Mouse (Mus musculus) megakaryocyte progenitor cell, adult 5-6 weeks (primary cell): Measurements from ENCODE around the gene Nsmce1. TPM values are rescaled to one million over a fixed set of nuclear protein-coding genes. Genes with fewer than 3 reads are reported as not detected.

Source experiments
- ATAC-seq: replicated peaks from 2 replicates; pipeline ENCODE4 v1.8.0; 2016; ENCODE audit warnings: mild to moderate bottlenecking, moderate TSS enrichment, inconsistent platforms; ENCODE audit not compliant: poor library complexity
- total RNA-seq, 2 experiments: library from RNA; stranded (forward) in 1 of 2; stranded (reverse) in 1 of 2; fragments of 157-497, 149-512 nt in 1 of 2; fragments of 200-1000 nt in 1 of 2; gene quantifications; 2 replicates each; pipeline versions ENCODE4 v1.2.3 to v1.2.4; 2015 to 2017

Nsmce1 gene
- total RNA-seq (2015) (76.9 and 80.9 TPM in 2 replicates), total RNA-seq (2017) (71.8 and 77.2 TPM in 2 replicates)

DNA sequence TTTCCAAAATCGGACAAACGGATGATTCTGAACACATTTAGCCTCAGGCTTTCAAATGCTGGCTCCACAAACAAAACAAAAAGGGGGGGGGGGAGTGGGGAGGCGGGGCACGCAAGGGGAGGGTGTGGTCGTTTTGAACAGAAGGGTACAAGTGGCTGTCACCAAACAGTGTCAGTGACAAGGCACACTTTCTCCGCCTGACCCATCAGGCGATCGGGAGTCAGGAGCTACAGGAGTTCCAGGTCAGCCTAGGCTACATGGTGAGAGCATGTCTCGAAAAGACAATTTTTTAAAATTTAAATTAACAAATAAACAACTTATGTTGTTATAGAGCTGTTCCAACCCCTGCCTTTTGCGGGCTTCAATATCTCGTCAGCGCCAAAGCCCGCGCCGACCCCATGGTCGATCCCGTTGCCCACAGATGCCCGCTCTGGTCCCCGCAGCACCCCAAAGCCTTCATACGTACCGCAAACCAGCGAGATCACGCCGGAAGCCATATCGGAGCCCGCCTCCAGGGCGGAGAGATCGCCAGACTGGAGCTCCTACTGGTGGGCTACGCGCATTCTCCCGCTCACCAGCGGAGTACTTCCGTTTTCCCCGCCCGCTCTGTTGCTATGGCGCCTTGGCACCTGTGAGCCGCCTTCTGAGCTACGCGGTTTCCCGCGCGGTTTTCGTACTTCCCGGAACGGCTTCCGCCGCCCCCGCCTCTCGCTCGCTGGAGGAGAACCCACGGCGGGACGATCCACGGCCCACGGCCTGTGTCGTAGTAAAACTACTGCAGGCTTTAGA, at the start of gene Nsmce1:
Gene Nsmce1, minus strand, starts transcription at position 650 of the 789 bp plus-strand sequence.
- peak; percentile 97 for ATAC-seq

DNA sequence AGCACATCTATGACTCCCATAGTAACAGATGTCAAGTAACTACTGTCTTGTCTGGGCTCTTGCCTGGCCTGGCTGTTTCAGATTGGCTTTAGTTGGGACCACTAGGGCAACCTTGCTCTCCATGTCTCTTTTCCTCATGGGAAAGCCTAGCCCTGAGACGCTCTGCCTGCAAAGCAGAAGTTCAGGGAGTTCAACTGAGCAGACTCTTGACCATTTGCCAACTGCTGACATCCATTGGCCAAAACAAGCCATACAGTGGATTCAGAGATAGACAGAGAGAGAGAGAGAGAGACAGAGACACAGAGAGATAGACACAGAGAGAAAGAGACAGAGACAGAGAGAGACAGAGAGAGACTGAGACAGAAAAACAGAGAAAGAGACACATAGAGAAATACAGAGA, 49.6 kb upstream of the Nsmce1 start:
- no peak for ATAC-seq

DNA sequence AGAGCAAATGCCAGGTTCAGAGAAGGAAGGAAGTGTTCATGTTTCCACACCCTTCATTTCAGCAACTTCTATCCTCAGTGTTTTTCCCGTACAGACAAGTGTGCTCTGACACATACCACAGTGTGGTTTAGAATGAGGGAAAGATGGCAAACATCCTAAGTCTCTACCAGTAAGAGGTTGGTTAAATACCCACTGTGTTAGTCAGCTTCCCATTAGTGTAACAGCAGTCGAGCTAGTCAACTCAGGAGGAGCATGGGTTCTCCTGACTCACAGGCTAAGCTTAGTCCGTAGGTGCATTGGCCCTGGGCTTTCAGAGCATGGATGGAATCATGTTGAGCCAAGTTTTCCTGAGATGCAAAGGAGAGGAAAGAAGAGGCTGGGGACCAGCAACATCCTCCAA, 48.0 kb upstream of the Nsmce1 start:
- peak; percentile 47 for ATAC-seq

DNA sequence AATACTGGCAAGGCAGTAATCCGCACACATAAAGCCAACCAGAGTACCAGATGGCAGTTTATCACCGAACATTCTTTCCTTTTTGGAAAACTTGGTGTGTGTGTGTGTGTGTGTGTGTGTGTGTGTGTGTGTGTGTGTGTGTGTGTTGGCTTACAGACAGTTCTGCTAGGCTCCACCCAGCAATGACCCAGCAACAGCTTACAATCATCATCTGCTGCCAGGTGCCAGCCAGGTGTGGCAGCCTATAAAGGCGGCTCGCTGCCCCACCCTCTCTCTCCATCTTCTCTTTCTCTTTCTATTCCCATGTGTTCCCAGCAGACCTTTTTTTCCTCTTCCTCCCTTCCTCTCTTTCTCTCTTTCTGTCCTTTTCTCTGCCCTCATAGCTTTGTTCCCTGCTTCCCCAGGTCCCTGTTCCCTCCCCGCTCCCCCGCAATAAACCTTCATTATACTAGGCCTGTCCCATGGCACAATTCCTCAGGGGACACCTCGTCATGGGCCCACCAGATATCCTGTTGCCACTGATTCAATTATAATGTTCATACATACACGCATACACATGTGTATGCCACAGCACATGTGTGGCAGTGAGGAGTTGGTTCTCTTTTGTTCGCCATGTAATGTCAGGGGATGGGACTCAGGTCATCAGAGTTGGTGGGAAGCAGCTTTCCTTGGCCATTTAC, 36.6 kb upstream of the Nsmce1 start:
- ATAC-seq = no peak

DNA sequence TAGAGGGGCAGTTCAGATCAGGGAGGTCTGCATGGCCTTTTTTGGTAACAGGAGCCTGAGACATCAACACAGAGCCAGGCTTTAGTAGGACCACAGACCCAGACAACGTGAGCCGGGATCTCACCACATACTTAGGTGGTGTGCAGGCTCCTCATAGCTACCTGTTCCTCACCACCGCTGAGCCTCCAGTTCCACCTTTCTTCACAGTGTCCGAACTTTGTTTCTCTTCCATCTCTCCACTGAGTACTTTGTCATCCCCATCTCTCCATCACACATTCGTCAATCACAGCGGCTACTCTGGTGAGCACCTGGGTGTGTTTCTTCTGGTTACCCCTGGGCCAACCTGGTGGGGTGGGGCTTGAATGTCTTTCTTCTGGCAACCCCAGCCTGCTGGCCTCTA, 35.8 kb upstream of the Nsmce1 start:
- ATAC-seq = no peak

DNA sequence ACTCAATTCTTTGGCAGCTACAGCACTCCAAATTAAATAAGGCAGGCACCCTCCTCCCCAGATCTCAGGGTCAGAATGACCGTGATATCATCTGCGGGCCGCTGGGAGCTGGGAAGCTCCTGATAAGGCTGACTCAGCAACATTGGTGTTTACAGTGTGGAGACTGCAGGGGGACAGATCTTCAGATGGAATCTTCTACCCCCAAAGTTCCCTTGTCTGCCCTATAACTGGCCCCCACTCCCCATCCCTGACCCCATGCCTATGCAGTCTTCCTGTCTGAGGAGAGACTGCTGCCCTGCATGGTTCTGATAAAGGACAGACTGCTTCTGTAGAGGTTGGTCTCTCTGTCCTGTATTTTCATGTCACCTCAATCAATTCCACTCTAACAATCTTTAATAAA, 31.7 kb upstream of the Nsmce1 start:
- ATAC-seq = peak; percentile 72

DNA sequence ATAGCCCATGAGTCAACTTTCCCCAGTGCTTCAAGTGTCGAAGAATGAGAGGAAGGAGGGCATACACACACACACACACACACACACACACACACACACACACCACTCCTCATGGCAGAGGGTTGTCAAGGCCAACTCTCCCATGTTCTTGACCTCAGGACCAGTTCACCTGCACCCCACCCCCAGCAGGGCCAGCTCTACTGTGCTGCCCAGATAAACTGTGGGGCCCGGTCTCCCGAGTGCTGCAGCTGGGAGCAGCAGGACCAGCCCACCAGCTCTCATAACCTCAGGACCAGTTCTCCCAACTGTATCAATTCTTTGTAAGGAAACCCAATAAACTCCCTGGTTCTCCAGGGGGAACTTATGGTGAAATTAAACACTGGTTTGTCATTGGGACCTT, 28.3 kb upstream of the Nsmce1 start:
- ATAC-seq = no peak

DNA sequence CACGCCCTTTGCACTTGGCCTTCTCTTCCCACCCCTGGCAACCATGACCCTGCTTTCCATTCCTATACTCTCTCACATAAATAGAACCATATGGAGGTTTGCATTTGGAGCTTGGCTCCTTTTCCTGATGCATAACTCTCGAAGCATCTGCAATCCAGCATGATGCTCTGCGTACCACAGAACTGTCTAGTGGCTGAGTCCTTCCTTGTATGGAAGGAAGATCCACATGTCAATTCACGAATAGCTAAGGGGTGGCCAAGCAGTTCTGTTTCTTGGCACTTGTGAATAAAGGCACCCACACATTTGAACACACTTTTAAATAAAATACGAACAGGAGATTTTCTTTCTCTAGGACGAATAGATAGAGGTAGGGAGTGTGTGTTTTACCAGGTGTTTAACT, 26.1 kb upstream of the Nsmce1 start:
- ATAC-seq = no peak

DNA sequence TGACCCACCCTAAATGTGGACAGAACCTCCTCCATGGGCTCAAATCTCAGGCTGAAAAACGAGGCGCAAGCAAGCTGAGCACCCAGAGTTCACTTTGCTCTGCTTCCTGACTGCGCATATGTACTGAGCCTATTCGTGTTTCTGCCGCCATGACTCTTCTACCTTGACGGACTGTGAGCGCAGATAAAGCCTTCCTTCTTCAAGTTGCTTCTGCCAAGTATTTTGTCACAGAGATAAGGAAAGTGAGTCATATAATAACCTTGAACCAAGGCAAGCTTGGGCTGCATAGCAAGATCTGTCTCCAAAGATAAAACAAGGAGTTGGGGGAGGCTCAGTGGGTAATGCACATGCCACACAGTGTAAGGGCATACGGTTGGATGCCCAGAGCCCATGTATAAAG, 25.3 kb upstream of the Nsmce1 start:
- ATAC-seq = peak; percentile 83

DNA sequence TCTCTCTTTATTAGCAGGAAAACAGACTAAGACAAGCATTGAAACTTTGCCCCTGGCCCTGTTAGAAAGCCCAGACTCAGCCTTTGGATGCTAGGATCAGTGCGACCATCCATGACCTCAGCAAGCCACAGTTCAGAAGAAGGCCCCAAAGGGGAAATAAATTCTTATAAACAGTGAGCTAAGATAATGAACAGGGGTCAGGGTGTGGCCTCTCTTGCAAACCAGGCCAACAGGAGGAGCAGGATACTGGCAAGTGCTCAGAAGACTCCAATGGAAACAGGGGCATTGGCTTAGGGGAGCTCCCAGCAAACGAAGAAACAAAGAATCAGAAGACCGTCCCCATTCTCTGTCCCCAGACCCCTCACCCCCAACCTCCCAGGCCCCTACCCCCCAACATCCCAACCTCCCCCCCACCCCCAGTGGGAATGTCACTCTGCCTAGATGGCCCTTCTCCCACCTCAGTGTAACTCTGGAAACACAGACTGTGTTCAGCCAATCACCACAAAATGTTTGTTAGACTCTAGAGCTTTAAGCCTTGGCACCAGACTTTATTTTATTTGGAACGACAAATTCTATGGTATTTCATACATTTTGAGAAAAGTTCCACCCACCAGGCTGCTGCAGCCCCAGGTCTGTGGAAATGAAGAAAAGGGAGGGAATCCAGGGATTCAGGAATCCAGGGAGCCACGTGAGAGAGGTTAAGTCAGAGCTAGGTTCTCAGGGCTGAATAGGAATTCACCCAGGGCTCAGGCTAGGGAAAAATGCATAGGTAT, 23.9 kb upstream of the Nsmce1 start:
- no peak for ATAC-seq

DNA sequence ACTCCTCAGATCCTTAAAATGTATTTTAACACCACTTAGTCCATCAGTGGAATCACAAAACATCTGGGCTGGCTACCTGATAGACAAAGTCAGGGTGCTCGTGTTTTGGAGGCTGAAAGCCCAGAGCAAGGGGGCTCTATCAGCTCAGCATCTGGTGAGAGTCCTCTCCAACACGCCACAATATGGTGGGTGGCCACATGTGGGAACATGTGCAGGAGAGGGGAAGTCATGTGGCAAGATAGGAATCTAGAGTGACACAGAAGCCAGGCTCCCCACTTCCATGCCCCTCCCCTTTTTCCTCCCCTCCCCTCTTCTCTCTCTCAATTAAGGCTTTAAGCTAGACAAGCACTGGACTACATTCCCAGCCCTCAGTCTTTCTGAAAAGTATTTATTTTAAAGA, 20.5 kb upstream of the Nsmce1 start:
- ATAC-seq = peak; percentile 54

DNA sequence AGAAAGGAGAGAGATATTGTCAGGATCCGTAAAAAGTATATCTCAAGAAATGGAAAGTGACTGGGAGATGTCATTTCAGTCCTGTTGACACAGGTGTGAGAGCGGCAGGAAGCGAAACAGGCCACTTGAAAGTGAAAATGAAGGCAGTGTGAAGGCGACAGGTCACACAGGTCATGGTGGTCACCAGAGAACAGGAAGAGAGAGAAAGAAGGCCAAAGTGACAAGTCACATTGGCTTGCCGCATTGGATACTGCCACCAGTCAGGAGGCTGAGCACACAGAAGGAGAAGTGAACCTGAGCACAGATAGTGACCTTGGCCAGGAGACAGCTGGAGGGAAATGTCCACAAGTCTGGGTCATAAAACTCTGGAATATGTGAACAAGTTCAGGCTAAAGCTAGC, 20.0 kb upstream of the Nsmce1 start:
- peak; percentile 60 for ATAC-seq

DNA sequence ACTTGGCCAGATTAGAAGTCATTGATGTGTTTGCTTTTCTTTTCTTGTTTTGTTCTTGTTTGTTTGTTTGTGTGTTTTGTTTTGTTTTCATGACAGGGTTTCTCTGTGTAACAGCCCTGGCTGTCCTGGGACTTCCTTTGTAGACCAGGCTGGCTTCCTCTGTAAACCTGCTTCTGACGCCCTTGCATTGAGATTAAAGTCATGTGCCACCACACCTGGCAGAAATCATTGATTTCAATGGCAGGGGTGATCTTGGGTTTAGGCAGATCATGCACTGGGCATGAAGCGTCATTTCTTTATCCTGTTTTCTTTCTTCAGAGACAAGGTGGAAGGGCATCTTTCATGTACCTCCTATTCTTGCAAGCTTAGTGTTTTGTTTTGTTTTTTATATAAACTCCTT, 15.9 kb upstream of the Nsmce1 start:
- no peak for ATAC-seq

DNA sequence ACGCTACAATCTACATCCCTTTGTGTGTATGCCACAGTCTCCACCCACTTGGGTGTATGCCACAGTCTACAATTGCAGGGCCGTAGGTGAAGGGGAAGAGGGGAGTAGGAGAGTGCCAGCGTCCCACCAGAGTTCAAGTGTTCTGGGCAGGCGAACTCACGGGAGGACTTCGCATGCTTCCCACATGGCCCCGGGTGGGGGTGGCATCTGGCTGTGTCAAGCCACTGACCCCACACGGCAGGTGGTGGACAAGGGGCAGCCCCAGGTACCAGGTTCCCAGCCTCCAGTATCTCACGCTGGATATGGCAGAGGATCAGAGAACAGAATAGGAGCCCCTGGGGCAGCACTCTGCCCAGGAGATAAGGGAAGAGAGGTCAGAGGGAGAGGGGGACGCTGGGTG, 14.2 kb upstream of the Nsmce1 start:
- ATAC-seq = no peak; the same call in 1 of the 2 replicates

DNA sequence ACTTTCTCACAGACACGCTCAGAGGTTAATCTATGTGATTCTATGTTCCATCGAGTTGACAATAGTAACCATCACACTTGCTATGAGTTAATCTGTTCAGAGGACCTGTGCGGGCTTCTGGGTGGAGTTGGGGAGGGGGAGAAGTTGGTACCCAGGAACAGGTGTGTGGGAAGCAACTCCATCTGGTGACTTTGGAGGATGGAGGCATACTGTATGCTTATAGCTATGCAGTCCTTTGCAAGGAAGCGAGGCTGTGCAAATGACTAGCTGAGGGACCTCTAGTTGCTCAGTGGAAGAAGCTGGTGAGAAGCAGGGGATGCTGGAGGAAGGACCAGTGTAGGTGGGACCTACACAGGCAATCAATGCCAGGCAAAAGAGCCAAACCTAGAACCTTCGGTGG, 13.2 kb upstream of the Nsmce1 start:
- ATAC-seq = no peak

DNA sequence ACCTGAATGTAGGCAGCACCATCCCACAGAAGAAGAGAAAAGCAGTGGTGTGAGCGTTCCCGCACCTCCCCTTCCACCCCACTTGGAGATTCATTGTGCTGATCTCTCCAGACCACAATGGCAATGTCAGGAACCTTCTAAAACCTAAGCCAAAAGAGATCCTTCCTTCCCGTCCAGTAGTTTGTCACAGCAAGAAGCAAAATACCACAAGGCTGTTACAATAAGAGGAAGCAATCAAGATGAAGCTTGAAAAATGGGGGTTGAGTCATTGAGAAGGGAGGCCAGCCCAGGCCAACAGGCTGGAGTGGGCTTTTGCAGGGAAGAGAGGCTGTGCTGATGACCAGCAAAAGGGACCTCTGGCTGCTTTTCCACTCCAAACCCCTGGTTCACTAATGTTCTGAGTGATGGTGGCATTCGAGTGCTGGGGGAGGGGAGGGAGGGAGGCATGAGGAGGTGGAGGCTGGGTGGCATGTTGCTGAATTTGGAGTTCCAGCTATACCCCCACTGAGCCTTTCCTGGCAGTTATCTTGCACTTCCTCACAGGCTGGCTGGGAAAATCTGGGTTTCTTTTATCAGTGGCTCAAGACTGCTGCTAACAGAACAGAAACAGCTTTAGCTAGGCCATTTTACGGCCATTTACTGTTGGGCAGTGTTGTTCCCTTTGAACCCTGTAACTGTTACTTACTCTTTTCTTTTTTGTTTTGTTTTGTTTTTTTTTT, 12.1 kb upstream of the Nsmce1 start:
- peak; percentile 81 for ATAC-seq

DNA sequence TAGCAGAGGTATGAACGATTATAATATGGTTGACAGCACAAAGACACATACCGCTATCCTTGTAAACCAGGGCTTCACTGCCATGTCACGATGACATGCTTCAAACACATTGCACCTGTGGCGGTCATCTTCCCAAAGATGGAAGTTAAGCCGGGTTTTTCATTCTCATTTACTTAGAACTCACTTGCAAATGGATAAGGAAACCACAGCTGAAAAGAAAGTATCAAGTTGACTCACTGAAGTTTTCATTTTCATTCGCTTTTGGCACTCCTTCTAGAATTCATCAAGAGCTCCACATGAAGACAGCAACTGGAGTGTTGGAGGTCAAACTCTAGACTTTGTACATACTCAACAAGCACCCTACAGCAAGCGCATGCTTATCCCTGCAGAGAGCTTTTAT, 9.5 kb upstream of the Nsmce1 start:
- no peak for ATAC-seq

DNA sequence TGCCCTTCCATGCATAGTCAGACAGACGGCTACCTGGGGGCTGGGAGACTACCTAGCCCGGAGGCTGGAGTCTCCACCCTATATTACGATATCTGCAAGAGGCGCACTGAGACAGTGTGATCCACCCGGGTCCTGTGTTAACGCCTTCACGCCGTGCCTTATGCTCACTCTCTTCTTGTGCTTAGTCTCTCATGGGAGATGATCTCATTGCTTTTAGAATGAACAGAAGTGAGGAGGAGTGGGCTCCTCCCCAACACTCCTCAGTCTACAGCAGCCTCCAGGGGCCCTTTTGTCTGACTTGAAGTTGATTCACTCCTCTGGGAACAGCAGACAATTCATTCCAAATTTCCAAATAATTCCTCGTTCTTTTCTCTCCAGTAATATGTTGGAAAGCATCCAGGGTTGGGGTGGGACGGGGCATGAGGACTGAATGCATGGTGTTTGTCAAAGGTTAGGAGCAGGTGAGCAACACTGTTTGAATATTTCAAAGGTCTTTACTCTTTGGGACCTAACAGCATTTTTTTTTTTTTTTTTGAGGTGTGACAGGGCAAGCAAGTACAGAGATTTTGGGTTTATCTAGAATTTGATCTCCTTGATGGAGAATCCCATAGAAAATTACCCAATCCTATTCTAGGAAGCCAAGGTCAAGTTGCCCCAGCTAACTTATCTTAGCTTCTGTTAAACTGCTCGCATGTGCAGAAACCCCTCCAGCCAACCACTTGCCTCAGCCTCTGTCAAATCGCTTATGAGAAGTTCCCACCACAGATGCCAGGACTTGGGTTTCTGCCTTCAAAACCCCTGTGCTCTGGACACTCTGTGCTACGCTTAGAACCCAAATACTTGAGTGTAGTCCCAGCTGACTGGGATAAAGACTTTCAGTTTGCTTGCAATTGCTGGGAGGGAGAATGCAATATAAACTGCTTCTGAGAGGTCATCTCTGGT, 8.8 kb upstream of the Nsmce1 start:
- ATAC-seq = no peak

DNA sequence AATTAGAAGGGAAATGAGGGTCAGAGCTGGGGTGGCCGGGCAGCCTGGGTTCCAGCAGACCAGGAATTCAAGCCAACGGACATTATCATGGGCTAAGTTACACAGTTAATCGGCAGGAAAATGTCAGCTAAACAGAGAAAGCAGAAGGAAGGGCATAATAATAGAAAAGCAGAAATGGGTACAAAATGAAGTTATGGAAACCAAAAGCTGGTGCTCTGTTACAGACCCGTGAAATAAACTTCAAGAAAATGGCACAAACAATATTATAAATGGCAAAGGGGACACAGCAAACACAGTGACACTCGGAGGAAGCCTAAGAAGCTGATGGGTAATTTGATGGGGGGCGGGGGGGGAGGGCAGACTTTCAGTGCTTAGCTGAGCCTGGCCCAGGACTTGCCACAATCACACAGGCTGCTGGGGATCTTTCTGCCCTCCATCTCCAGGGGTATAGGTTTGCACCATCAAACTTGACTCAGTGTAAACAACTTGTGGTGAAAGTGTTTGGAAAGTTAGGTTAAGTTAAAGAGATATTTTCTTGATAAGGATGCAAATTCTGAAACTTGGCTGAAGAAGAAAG, 4.6 kb upstream of the Nsmce1 start:
- no peak for ATAC-seq

DNA sequence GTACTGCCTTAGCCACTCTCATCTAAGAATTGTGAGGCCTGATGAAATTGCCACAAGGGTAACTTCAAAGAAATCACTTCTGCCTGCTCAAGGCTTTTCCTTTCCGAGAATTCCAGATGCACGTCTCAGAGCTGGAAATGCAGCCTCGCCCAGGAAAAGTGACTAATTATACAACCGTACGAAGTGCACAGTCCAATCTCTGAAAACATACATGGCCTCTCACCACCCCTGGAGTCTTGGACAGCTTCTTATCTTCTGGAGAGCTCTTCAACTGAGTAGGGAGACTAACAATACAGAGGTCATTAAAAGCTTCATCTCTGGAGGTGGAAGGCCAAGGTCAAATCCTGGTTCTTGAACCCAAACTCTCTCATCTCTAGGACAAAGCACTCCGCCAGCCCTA, 1.2 kb upstream of the Nsmce1 start:
- no peak for ATAC-seq
